In genomic region chr11:75291389-75292215, GRCm38 (mm10) we compare ENCODE assay signal across 8 mouse cellular contexts. TPM values are rescaled to one million over a fixed set of nuclear protein-coding genes. Genes with fewer than 3 reads are reported as not detected.
DNase-seq lines count a peak whose midpoint lies in the region; ATAC-seq and TF ChIP-seq lines count a peak whose summit lies in the region.

No protein-coding gene starts in this region.

- WGBS in liver, adult 2 months, result 51% methylated on average over 25 of the region's 25 CpGs
- WGBS in forebrain, embryonic 13.5 days, result 14% methylated on average over 25 of the region's 25 CpGs
- 21% methylated on average over 25 of the region's 25 CpGs for WGBS in neural tube, embryonic 14.5 days
- WGBS in thymus, adult 2 months, result 85% methylated on average over 25 of the region's 25 CpGs

- no peak overlapping the region for H3K27ac ChIP-seq in liver, adult 2 months (replicated peaks; ENCODE audit: insufficient read depth, low read depth, low read length)
- peak overlapping the region; percentile 31 for H3K27ac ChIP-seq in forebrain, embryonic 13.5 days
- H3K27ac ChIP-seq in neural tube, embryonic 14.5 days (ENCODE audit: low read depth, low read length), result peak overlapping the region; percentile 76
- H3K27ac ChIP-seq in thymus, adult 2 months (ENCODE audit: control insufficient read depth, insufficient read depth, low read length), result no peak overlapping the region

- H3K79me2 ChIP-seq in liver, adult 2 months (ENCODE audit: control insufficient read depth, insufficient read depth, low read length), result no peaks in the 10 kb centered on the region

- no peaks in the 10 kb centered on the region for H3K27me3 ChIP-seq in liver, adult 2 months (ENCODE audit: control insufficient read depth, insufficient read depth, low read length)
- peaks cover 25% of the 10 kb centered on the region for H3K27me3 ChIP-seq in forebrain, embryonic 13.5 days
- H3K27me3 ChIP-seq in neural tube, embryonic 14.5 days (ENCODE audit: control insufficient read depth, insufficient read depth, low read length), result no peaks in the 10 kb centered on the region
- H3K27me3 ChIP-seq in thymus, adult 2 months (ENCODE audit: control insufficient read depth, insufficient read depth, low read length), result no peaks in the 10 kb centered on the region

- DNase-seq in liver, adult 2 months (ENCODE audit: extremely low read depth, low read depth, low spot score), result peak; percentile 20
- no peak for DNase-seq in liver
- DNase-seq in kidney, postnatal 14 days, result peak; percentile 51
- DNase-seq in lung, postnatal 14 days, result no peak
- no peak for DNase-seq in thymus, adult 2 months
- no peak for DNase-seq in lung, postnatal 25 days (ENCODE audit: low spot score)

- TF ChIP-seq CTCF in liver, adult 2 months (IDR thresholded peaks at IDR 0.05; ENCODE audit: low read depth, low read length), result no peak
- no peak for TF ChIP-seq CTCF in thymus, adult 2 months (IDR thresholded peaks at IDR 0.05; ENCODE audit: borderline replicate concordance, control insufficient read depth, extremely low read depth, insufficient read depth, low read length, poor library complexity)

- H3K4me1 ChIP-seq in liver, adult 2 months (ENCODE audit: control insufficient read depth, insufficient read depth, low read length), result peaks cover 6% of the 10 kb centered on the region
- peaks cover 40% of the 10 kb centered on the region for H3K4me1 ChIP-seq in forebrain, embryonic 13.5 days
- H3K4me1 ChIP-seq in neural tube, embryonic 14.5 days (ENCODE audit: control insufficient read depth, insufficient read depth, low read length), result peaks cover 21% of the 10 kb centered on the region; the same call in 1 of the 2 replicates
- H3K4me1 ChIP-seq in thymus, adult 2 months (replicated peaks; ENCODE audit: control insufficient read depth, insufficient read depth, low read length), result no peaks in the 10 kb centered on the region

- H3K36me3 ChIP-seq in liver, adult 2 months (ENCODE audit: control insufficient read depth, insufficient read depth, low read length), result no peaks in the 10 kb centered on the region
- no peaks in the 10 kb centered on the region for H3K36me3 ChIP-seq in forebrain, embryonic 13.5 days (ENCODE audit: poor library complexity, severe bottlenecking)
- H3K36me3 ChIP-seq in neural tube, embryonic 14.5 days (ENCODE audit: control insufficient read depth, insufficient read depth, low read length), result no peaks in the 10 kb centered on the region
- no peaks in the 10 kb centered on the region for H3K36me3 ChIP-seq in thymus, adult 2 months (ENCODE audit: control insufficient read depth, insufficient read depth, low read length)

- H3K4me3 ChIP-seq in liver, adult 2 months (ENCODE audit: insufficient read depth, low read depth, low read length), result no peak overlapping the region
- no peak overlapping the region for H3K4me3 ChIP-seq in forebrain, embryonic 13.5 days
- H3K4me3 ChIP-seq in neural tube, embryonic 14.5 days (ENCODE audit: low read depth, low read length), result no peak overlapping the region
- H3K4me3 ChIP-seq in thymus, adult 2 months (ENCODE audit: control insufficient read depth, insufficient read depth, low read length), result no peak overlapping the region

- no peak for TF ChIP-seq POLR2A in liver, adult 2 months (IDR thresholded peaks at IDR 0.05; ENCODE audit: extremely low read depth, insufficient read depth, low read length)
- no peak for TF ChIP-seq POLR2A in thymus, adult 2 months (IDR thresholded peaks at IDR 0.05; ENCODE audit: control insufficient read depth, extremely low read depth, insufficient read depth, low read length, poor library complexity)

- H3K4me2 ChIP-seq in forebrain, embryonic 13.5 days, result peak overlapping the region; percentile 40
- peak overlapping the region; percentile 32; the same call in 1 of the 2 replicates for H3K4me2 ChIP-seq in neural tube, embryonic 14.5 days (ENCODE audit: low read depth, low read length)

- no peaks in the 10 kb centered on the region for H3K9me3 ChIP-seq in forebrain, embryonic 13.5 days (replicated peaks)
- H3K9me3 ChIP-seq in neural tube, embryonic 14.5 days (ENCODE audit: control insufficient read depth, low read length), result no peaks in the 10 kb centered on the region

- peak; percentile 42 for ATAC-seq in forebrain, embryonic 13.5 days
- peak; percentile 59 for ATAC-seq in neural tube, embryonic 14.5 days (ENCODE audit: low read depth)

- no peak overlapping the region for H3K9ac ChIP-seq in liver, adult 2 months (ENCODE audit: low read depth, low read length)
- peak overlapping the region; percentile 43 for H3K9ac ChIP-seq in forebrain, embryonic 13.5 days
- no peak overlapping the region for H3K9ac ChIP-seq in neural tube, embryonic 14.5 days (replicated peaks; ENCODE audit: low read depth, low read length)

RNA-seq across cellular contexts. Expression of gene Rpa1, which starts 56.5 kb away (rescaled TPM):
- 19.9 and 21.4 TPM in 2 replicates for total RNA-seq in liver, adult 2 months (2014; rRNA removed)
- polyA plus RNA-seq in liver, adult 2 months (2012; rRNA removed), result 10.3 and 10.5 TPM in 2 replicates
- polyA plus RNA-seq in forebrain, embryonic 13.5 days (2015; fragmentation: Nextera tagmentation; extraction: Ambion mirVana), result 99.6 and 110 TPM in 2 replicates
- polyA plus RNA-seq in neural tube, embryonic 14.5 days (2014; fragmentation: Nextera tagmentation; extraction: Ambion mirVana), result 41.4 and 46.5 TPM in 2 replicates
- 62.8 and 93.9 TPM in 2 replicates for polyA plus RNA-seq in thymus, adult 2 months (2012; rRNA removed)

RNA-seq across cellular contexts. Expression of gene Smyd4, which starts 56.6 kb away (rescaled TPM):
- 1.8 and 2.5 TPM in 2 replicates for total RNA-seq in liver, adult 2 months (2014; rRNA removed)
- polyA plus RNA-seq in liver, adult 2 months (2012; rRNA removed), result 0.93 and 1.1 TPM in 2 replicates
- polyA plus RNA-seq in forebrain, embryonic 13.5 days (2015; fragmentation: Nextera tagmentation; extraction: Ambion mirVana), result 17.7 and 17.8 TPM in 2 replicates
- polyA plus RNA-seq in neural tube, embryonic 14.5 days (2014; fragmentation: Nextera tagmentation; extraction: Ambion mirVana), result 15.3 and 17.7 TPM in 2 replicates
- 5.6 and 7.8 TPM in 2 replicates for polyA plus RNA-seq in thymus, adult 2 months (2012; rRNA removed)

Comparison
In these comparisons a context has a peak if more than half of its experiments do, and no peak if none do; other contexts are left out.
1. DNase-seq: peak in liver, adult 2 months (single experiment) and kidney, postnatal 14 days (single experiment); none in liver (single experiment), lung, postnatal 14 days (single experiment), thymus, adult 2 months (single experiment) and lung, postnatal 25 days (single experiment).
2. H3K27ac ChIP-seq: peak in forebrain, embryonic 13.5 days (single experiment) and neural tube, embryonic 14.5 days (single experiment); none in liver, adult 2 months (single experiment) and thymus, adult 2 months (single experiment).